Mouse (Mus musculus) C2C12 (cell line): Measurements from ENCODE around the gene Stx19.

Experiments
- CTCF ChIP-seq: IDR thresholded peaks from one replicate; pipeline ENCODE4 v1.5.1; 2011; ENCODE audit not compliant: control insufficient read depth, insufficient read depth, insufficient read length
- USF1 ChIP-seq: IDR thresholded peaks from one replicate; pipeline ENCODE4 v1.6.1; 2011; ENCODE audit warnings: low read depth, mild to moderate bottlenecking, control low read depth, moderate library complexity

DNA sequence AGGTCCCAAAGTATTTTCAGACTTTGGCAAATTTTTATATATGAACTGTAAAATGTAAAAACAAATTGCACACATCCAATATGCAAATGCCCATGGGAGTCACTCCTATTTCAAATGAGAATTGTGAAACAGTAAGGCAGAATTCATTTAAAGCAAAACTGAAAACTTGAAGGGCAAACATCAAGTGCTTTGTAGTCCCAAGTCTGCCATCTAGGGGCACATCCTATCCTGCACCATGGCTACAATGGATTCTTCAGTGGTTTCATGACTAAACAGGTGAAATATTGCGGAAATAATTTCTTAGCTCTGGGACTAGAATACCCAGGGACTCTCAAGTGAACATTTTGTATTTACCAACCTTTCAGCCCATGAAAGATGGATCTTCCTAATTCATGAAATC lies 43.5 kb downstream of the Stx19 start:
- TF ChIP-seq CTCF (no peak), USF1 (no peak)
